Mouse (Mus musculus) MEL (cell line): ENCODE data around the gene Anapc4. TPM values are rescaled to one million over a fixed set of nuclear protein-coding genes. Genes with fewer than 3 reads are reported as not detected.
A peak's percentile ranks its signal among the peaks of the same experiment; 100 is the strongest.

Experiments
- DNase-seq: peaks from one replicate; pipeline ENCODE4 v3.0.0; 2011; ENCODE audit warnings: low read depth, low spot score
- H3K27ac ChIP-seq: 2 replicates; pipeline ENCODE4 v1.5.1; 2012; ENCODE audit warnings: low read depth, mild to moderate bottlenecking, control low read depth, low read length, moderate library complexity; ENCODE audit not compliant: control insufficient read depth
- H3K27me3 ChIP-seq, 2 experiments: fragments of 150-350 bp in 1 of 2; sonication (generic) in 1 of 2; 2 replicates each; pipeline ENCODE4 v1.6.1; 2012; ENCODE audit warnings: low read length in 2 of 2, mild to moderate bottlenecking in 2 of 2, improper control_type of control experiment in 1 of 2, moderate library complexity in 1 of 2; ENCODE audit not compliant: insufficient read depth in 2 of 2, control insufficient read depth in 1 of 2
- H3K36me3 ChIP-seq, 2 experiments: 2 replicates each; pipeline ENCODE4 v1.6.1; 2012 to 2014; ENCODE audit warnings: low read length in 2 of 2, improper control_type of control experiment in 1 of 2, inconsistent platforms in 1 of 2, mild to moderate bottlenecking in 1 of 2; ENCODE audit not compliant: insufficient read depth in 2 of 2, control insufficient read depth in 1 of 2
- H3K4me1 ChIP-seq, 2 experiments: fragments of 150-350 bp in 1 of 2; sonication (generic) in 1 of 2; 2 replicates each; pipeline ENCODE4 v1.6.1; 2012; ENCODE audit warnings: low read length in 2 of 2, improper control_type of control experiment in 1 of 2, mild to moderate bottlenecking in 1 of 2; ENCODE audit not compliant: insufficient read depth in 2 of 2, control insufficient read depth in 1 of 2
- H3K4me3 ChIP-seq, 2 experiments: fragments of 150-350 bp in 1 of 2; sonication (generic) in 1 of 2; 2 replicates each; pipeline ENCODE4 v1.5.1; 2012; ENCODE audit warnings: low read depth in 2 of 2, low read length in 2 of 2, mild to moderate bottlenecking in 2 of 2, moderate library complexity in 2 of 2, control low read depth in 1 of 2, improper control_type of control experiment in 1 of 2; ENCODE audit not compliant: control insufficient read depth in 1 of 2, insufficient read depth in 1 of 2
- H3K79me2 ChIP-seq: 2 replicates; pipeline ENCODE4 v1.6.1; 2012; ENCODE audit warnings: mild to moderate bottlenecking, low read length, moderate library complexity; ENCODE audit not compliant: control insufficient read depth, poor library complexity, insufficient read depth
- H3K9ac ChIP-seq: 2 replicates; pipeline ENCODE4 v1.6.1; 2012; ENCODE audit warnings: low read depth, mild to moderate bottlenecking, control low read depth, low read length, moderate library complexity; ENCODE audit not compliant: control insufficient read depth, poor library complexity, severe bottlenecking
- H3K9me3 ChIP-seq: fragments of 150-350 bp; sonication (generic); replicated peaks from 2 replicates; pipeline ENCODE4 v1.6.1; 2012; ENCODE audit warnings: mild to moderate bottlenecking, low read length, improper control_type of control experiment, moderate library complexity; ENCODE audit not compliant: insufficient read depth
- BHLHE40 ChIP-seq: IDR thresholded peaks from 2 replicates; pipeline ENCODE4 v1.6.1; 2012; ENCODE audit warnings: low read depth, mild to moderate bottlenecking, inconsistent platforms, low read length, improper control_type of control experiment, borderline replicate concordance
- CHD1 ChIP-seq: IDR thresholded peaks from 2 replicates; pipeline ENCODE4 v1.6.1; 2012; ENCODE audit warnings: low read depth, mild to moderate bottlenecking, inconsistent platforms, low read length, improper control_type of control experiment
- ELF1 ChIP-seq: IDR thresholded peaks from 2 replicates; pipeline ENCODE4 v1.6.1; 2014; ENCODE audit warnings: low read depth, mild to moderate bottlenecking, inconsistent platforms, low read length, improper control_type of control experiment, moderate library complexity
- EP300 ChIP-seq, 2 experiments: IDR thresholded peaks; 2 replicates each; pipeline ENCODE4 v1.6.1; 2011; ENCODE audit warnings: improper control_type of control experiment in 2 of 2, low read length in 2 of 2, low read depth in 1 of 2, mild to moderate bottlenecking in 1 of 2
- ETS1 ChIP-seq: IDR thresholded peaks from 2 replicates; pipeline ENCODE4 v1.6.1; 2012; ENCODE audit warnings: low read depth, mild to moderate bottlenecking, inconsistent platforms, low read length, improper control_type of control experiment, moderate library complexity
- GABPA ChIP-seq: IDR thresholded peaks from 2 replicates; pipeline ENCODE4 v1.6.1; 2012; ENCODE audit warnings: low read depth, mild to moderate bottlenecking, inconsistent platforms, low read length, improper control_type of control experiment, moderate library complexity
- GATA1 ChIP-seq: IDR thresholded peaks from 2 replicates; pipeline ENCODE4 v1.6.1; 2011; ENCODE audit warnings: low read depth, low read length, improper control_type of control experiment
- HCFC1 ChIP-seq: IDR thresholded peaks from 2 replicates; pipeline ENCODE4 v1.6.1; 2012; ENCODE audit warnings: low read depth, mild to moderate bottlenecking, inconsistent platforms, low read length, improper control_type of control experiment, moderate library complexity
- JUND ChIP-seq: IDR thresholded peaks from 2 replicates; pipeline ENCODE4 v1.6.1; 2011; ENCODE audit warnings: low read depth, mild to moderate bottlenecking, improper control_type of control experiment, low read length
- KAT2A ChIP-seq: conservative IDR thresholded peaks from 2 replicates; pipeline ENCODE4 v1.6.1; 2012; ENCODE audit warnings: low read depth, low read length, improper control_type of control experiment, inconsistent platforms
- MAFK ChIP-seq: IDR thresholded peaks from 2 replicates; pipeline ENCODE4 v1.6.1; 2011; ENCODE audit warnings: low read depth, mild to moderate bottlenecking, low read length, improper control_type of control experiment, borderline replicate concordance
- MAX ChIP-seq: IDR thresholded peaks from 2 replicates; pipeline ENCODE4 v1.6.1; 2011; ENCODE audit warnings: low read length, improper control_type of control experiment
- MAZ ChIP-seq: IDR thresholded peaks from 2 replicates; pipeline ENCODE4 v1.6.1; 2012; ENCODE audit warnings: low read depth, mild to moderate bottlenecking, inconsistent platforms, low read length, improper control_type of control experiment
- MEF2A ChIP-seq: IDR thresholded peaks from 2 replicates; pipeline ENCODE4 v1.6.1; 2014; ENCODE audit warnings: low read depth, mild to moderate bottlenecking, inconsistent platforms, low read length, improper control_type of control experiment; ENCODE audit not compliant: poor library complexity, insufficient replicate concordance, severe bottlenecking; ENCODE audit errors: extremely low read depth
- MXI1 ChIP-seq: IDR thresholded peaks from 2 replicates; pipeline ENCODE4 v1.6.1; 2011; ENCODE audit warnings: mild to moderate bottlenecking, low read depth, low read length, improper control_type of control experiment
- MYC ChIP-seq: IDR thresholded peaks from 2 replicates; pipeline ENCODE4 v1.6.1; 2011; ENCODE audit warnings: low read depth, mild to moderate bottlenecking, low read length, improper control_type of control experiment, moderate library complexity
- NELFE ChIP-seq: IDR thresholded peaks from 2 replicates; pipeline ENCODE4 v1.6.1; 2011; ENCODE audit warnings: low read depth, low read length, improper control_type of control experiment
- POLR2A ChIP-seq, 2 experiments: IDR thresholded peaks; 2 replicates each; pipeline ENCODE4 v1.6.1; 2011 to 2012; ENCODE audit warnings: low read length in 2 of 2, mild to moderate bottlenecking in 2 of 2, control low read depth in 1 of 2, improper control_type of control experiment in 1 of 2, low read depth in 1 of 2, moderate library complexity in 1 of 2; ENCODE audit not compliant: control insufficient read depth in 1 of 2, insufficient read depth in 1 of 2, poor library complexity in 1 of 2
- POLR2AphosphoS2 ChIP-seq: IDR thresholded peaks from 2 replicates; pipeline ENCODE4 v1.6.1; 2011; ENCODE audit warnings: low read length, improper control_type of control experiment
- POLR2AphosphoS5 ChIP-seq: IDR thresholded peaks from 2 replicates; pipeline ENCODE4 v1.6.1; 2012; ENCODE audit warnings: low read depth, borderline replicate concordance, mild to moderate bottlenecking, inconsistent platforms, low read length, moderate library complexity, mixed read lengths
- RAD21 ChIP-seq: IDR thresholded peaks from 2 replicates; pipeline ENCODE4 v1.6.1; 2011; ENCODE audit warnings: mild to moderate bottlenecking, low read depth, low read length, improper control_type of control experiment
- RCOR1 ChIP-seq: IDR thresholded peaks from 2 replicates; pipeline ENCODE4 v1.6.1; 2012; ENCODE audit warnings: low read depth, mild to moderate bottlenecking, inconsistent platforms, low read length, improper control_type of control experiment
- SMC3 ChIP-seq: IDR thresholded peaks from 2 replicates; pipeline ENCODE4 v1.6.1; 2011; ENCODE audit warnings: low read depth, low read length, improper control_type of control experiment
- TAL1 ChIP-seq: IDR thresholded peaks from 2 replicates; pipeline ENCODE4 v1.6.1; 2012; ENCODE audit warnings: mild to moderate bottlenecking, inconsistent platforms, low read length, moderate library complexity, mixed read lengths
- TCF12 ChIP-seq: IDR thresholded peaks from 2 replicates; pipeline ENCODE4 v1.6.1; 2014; ENCODE audit warnings: low read depth, mild to moderate bottlenecking, inconsistent platforms, low read length, improper control_type of control experiment, moderate library complexity
- UBTF ChIP-seq: IDR thresholded peaks from 2 replicates; pipeline ENCODE4 v1.6.1; 2012; ENCODE audit warnings: low read depth, mild to moderate bottlenecking, inconsistent platforms, low read length, improper control_type of control experiment, moderate library complexity, borderline replicate concordance; ENCODE audit not compliant: insufficient read depth
- USF1 ChIP-seq: IDR thresholded peaks from 2 replicates; pipeline ENCODE4 v1.6.1; 2014; ENCODE audit warnings: low read depth, mild to moderate bottlenecking, inconsistent platforms, low read length, improper control_type of control experiment, moderate library complexity
- USF2 ChIP-seq, 2 experiments: IDR thresholded peaks; 2 replicates each; pipeline ENCODE4 v1.6.1; 2011 to 2012; ENCODE audit warnings: improper control_type of control experiment in 2 of 2, low read length in 2 of 2, borderline replicate concordance in 1 of 2, inconsistent platforms in 1 of 2, low read depth in 1 of 2, mild to moderate bottlenecking in 1 of 2; ENCODE audit not compliant: insufficient read depth in 1 of 2
- ZKSCAN1 ChIP-seq: IDR thresholded peaks from 2 replicates; pipeline ENCODE4 v1.6.1; 2012; ENCODE audit warnings: low read depth, mild to moderate bottlenecking, inconsistent platforms, low read length, improper control_type of control experiment, moderate library complexity
- ZNF384 ChIP-seq: IDR thresholded peaks from 2 replicates; pipeline ENCODE4 v1.6.1; 2012; ENCODE audit warnings: low read depth, mild to moderate bottlenecking, inconsistent platforms, low read length, improper control_type of control experiment
- polyA plus RNA-seq, 2 experiments: library from polyadenylated mRNA; stranded (reverse) in 1 of 2; unstranded in 1 of 2; fragments of >175 nt in 1 of 2; fragments of >200 nt in 1 of 2; gene quantifications; 2 replicates each; pipeline versions ENCODE4 v1.2.1 to v1.2.4; 2012; ENCODE audit warnings: low replicate concordance in 2 of 2, low read depth in 1 of 2; ENCODE audit not compliant: insufficient read length in 2 of 2, insufficient read depth in 1 of 2, missing spikeins in 1 of 2
- total RNA-seq: library from RNA; depleted of rRNA; stranded (reverse); fragments of 300-350 nt; gene quantifications from 2 replicates; pipeline ENCODE4 v1.2.3, GENCODE M21; 2012

Gene Anapc4
- total and polyA plus RNA-seq, 3 experiments = 56.4 to 159 (median 56.6) TPM

GRCm38 (mm10) chr5:52904671-52905070, 70.9 kb downstream of the Anapc4 start:
- TF ChIP-seq TCF12 (no peak), POLR2A (IDR thresholded peaks at IDR 0.05; ENCODE audit: control insufficient read depth in 1 of 2, insufficient read depth in 1 of 2, low read depth in 1 of 2, low read length in 2 of 2, poor library complexity in 1 of 2) (no peak), ELF1 (no peak), CHD1 (no peak), MAZ (no peak), ETS1 (no peak), HCFC1 (no peak), TAL1 (no peak), UBTF (no peak), ZKSCAN1 (no peak), MAX (no peak), USF1 (no peak), USF2 (IDR thresholded peaks at IDR 0.05; ENCODE audit: borderline replicate concordance in 1 of 2, insufficient read depth in 1 of 2, low read depth in 1 of 2, low read length in 2 of 2) (no peak), MXI1 (no peak)
- Histone ChIP-seq H3K36me3 (peaks cover 0 to 10% of the 10 kb centered on the region in 2 experiments; a peak in 2 of 4 replicates), H3K9ac (no peak overlapping the region), H3K4me1 (peaks cover 0 to 18% of the 10 kb centered on the region in 2 experiments; a peak in 2 of 4 replicates), H3K4me3 (no peak overlapping the region), H3K27me3 (no peaks in the 10 kb centered on the region), H3K27ac (no peak overlapping the region), H3K79me2 (no peaks in the 10 kb centered on the region), H3K9me3 (no peaks in the 10 kb centered on the region)
- DNase-seq = no peak

GRCm38 (mm10) chr5:52908246-52908645, 74.4 kb downstream of the Anapc4 start:
- DNase-seq = peak; percentile 69
- H3K27ac ChIP-seq = peak overlapping the region; percentile 48
- TF ChIP-seq KAT2A (no peak), CHD1 (no peak), JUND (no peak), MAX (no peak), TCF12 (no peak), TAL1 (peak; percentile 65), EP300 (IDR thresholded peaks at IDR 0.05; ENCODE audit: low read depth in 1 of 2, low read length in 2 of 2) (peak; percentile 50; a peak in 3 of 4 replicates), MAFK (no peak), USF2 (IDR thresholded peaks at IDR 0.05; ENCODE audit: borderline replicate concordance in 1 of 2, insufficient read depth in 1 of 2, low read depth in 1 of 2, low read length in 2 of 2) (no peak), ZNF384 (no peak), BHLHE40 (no peak), POLR2AphosphoS5 (no peak), USF1 (no peak), MYC (no peak), GABPA (no peak), POLR2AphosphoS2 (no peak), NELFE (no peak), MXI1 (no peak), MAZ (no peak), GATA1 (peak; percentile 53; the same call in 1 of the 2 replicates), SMC3 (no peak), RAD21 (no peak), MEF2A (no peak), RCOR1 (no peak), ETS1 (peak; percentile 34; the same call in 1 of the 2 replicates), ELF1 (no peak)

More at GRCm38 (mm10) chr5:52908246-52908645, 74.4 kb downstream of the Anapc4 start:
- Histone ChIP-seq H3K27me3 (no peaks in the 10 kb centered on the region), H3K9me3 (no peaks in the 10 kb centered on the region), H3K9ac (no peak overlapping the region), H3K4me1 (peaks cover 2 to 32% of the 10 kb centered on the region in 2 experiments), H3K4me3 (no peak overlapping the region), H3K36me3 (peaks cover 0 to 21% of the 10 kb centered on the region in 2 experiments; a peak in 2 of 4 replicates), H3K79me2 (no peaks in the 10 kb centered on the region)
